Mouse (Mus musculus) layer of hippocampus, postnatal 10 days (tissue): ENCODE results near the gene Chst11. TPM values are rescaled to one million over a fixed set of nuclear protein-coding genes. Genes with fewer than 3 reads are reported as not detected.
A peak's percentile ranks its signal among the peaks of the same experiment; 100 is the strongest.

Experiments used
- DNase-seq, 2 experiments: peaks; one replicate each; pipeline ENCODE4 v3.0.0; 2021; ENCODE audit warnings: low spot score in 2 of 2
- total RNA-seq, 2 experiments: library from RNA; stranded (reverse); gene quantifications; 2 replicates each; pipeline ENCODE4 v1.2.3; 2021

The Chst11 gene
- total RNA-seq, 2 experiments from 2014 or later, result 51.2 to 56.1 TPM

GRCm38 (mm10) chr10:83201525-83201924 is 216.2 kb downstream of the Chst11 start:
- no peak for DNase-seq

- DNase-seq, result no peak
Measured at GRCm38 (mm10) chr10:83202906-83203702, 217.8 kb downstream of the Chst11 start.

- DNase-seq, result no peak
Measured at GRCm38 (mm10) chr10:83208436-83208835, 223.1 kb downstream of the Chst11 start.

GRCm38 (mm10) chr10:83209388-83209787 is 224.1 kb downstream of the Chst11 start:
- no peak for DNase-seq

- DNase-seq, result no peak
Measured at GRCm38 (mm10) chr10:83210122-83210521, 224.8 kb downstream of the Chst11 start.

GRCm38 (mm10) chr10:83210968-83211583 is 225.8 kb downstream of the Chst11 start:
- DNase-seq, result no peak

GRCm38 (mm10) chr10:83212618-83213017 is 227.3 kb downstream of the Chst11 start:
- DNase-seq, result no peak

- no peak for DNase-seq
Measured at GRCm38 (mm10) chr10:83215559-83215958, 230.3 kb downstream of the Chst11 start.

- DNase-seq, result no peak
Measured at GRCm38 (mm10) chr10:83217256-83217655, 232.0 kb downstream of the Chst11 start.

GRCm38 (mm10) chr10:83218778-83219177 is 233.5 kb downstream of the Chst11 start:
- DNase-seq, result no peak

- peak; percentile 74 to 81 for DNase-seq
Measured at GRCm38 (mm10) chr10:83219729-83220128, 234.4 kb downstream of the Chst11 start.

GRCm38 (mm10) chr10:83220217-83220616 is 234.9 kb downstream of the Chst11 start:
- no peak for DNase-seq

- DNase-seq, result no peak
Measured at GRCm38 (mm10) chr10:83220847-83221246, 235.5 kb downstream of the Chst11 start.

GRCm38 (mm10) chr10:83224999-83225398 is 239.7 kb downstream of the Chst11 start:
- DNase-seq, result peak; percentile 63 to 66

GRCm38 (mm10) chr10:83228626-83229025 is 243.3 kb downstream of the Chst11 start:
- no peak for DNase-seq

GRCm38 (mm10) chr10:83233967-83234366 is 248.7 kb downstream of the Chst11 start:
- no peak for DNase-seq

- peak in 1 of 2 experiments; percentile 41 for DNase-seq
Measured at GRCm38 (mm10) chr10:83234391-83234790, 249.1 kb downstream of the Chst11 start.

GRCm38 (mm10) chr10:83242106-83242686 is 256.9 kb downstream of the Chst11 start:
- DNase-seq, result no peak

GRCm38 (mm10) chr10:83244131-83244530 is 258.8 kb downstream of the Chst11 start:
- DNase-seq, result no peak
